Mouse (Mus musculus) splenic B cell, adult 2 months (primary cell): Measurements from ENCODE around the gene Klhl23.

ENCODE experiments used
- DNase-seq: peaks from one replicate; pipeline ENCODE4 v3.0.0-alpha.2; 2011; ENCODE audit warnings: low read depth, low spot score
- H3K27me3 ChIP-seq: 2 replicates; pipeline ENCODE4 v1.6.1; 2012; ENCODE audit warnings: mild to moderate bottlenecking, low read length, moderate library complexity, mixed read lengths; ENCODE audit not compliant: control insufficient read depth, poor library complexity, insufficient read depth, severe bottlenecking
- H3K36me3 ChIP-seq: 2 replicates; pipeline ENCODE4 v1.6.1; 2012; ENCODE audit warnings: mild to moderate bottlenecking, low read length, moderate library complexity, mixed read lengths; ENCODE audit not compliant: control insufficient read depth, poor library complexity, insufficient read depth, severe bottlenecking

Klhl23 gene

DNA sequence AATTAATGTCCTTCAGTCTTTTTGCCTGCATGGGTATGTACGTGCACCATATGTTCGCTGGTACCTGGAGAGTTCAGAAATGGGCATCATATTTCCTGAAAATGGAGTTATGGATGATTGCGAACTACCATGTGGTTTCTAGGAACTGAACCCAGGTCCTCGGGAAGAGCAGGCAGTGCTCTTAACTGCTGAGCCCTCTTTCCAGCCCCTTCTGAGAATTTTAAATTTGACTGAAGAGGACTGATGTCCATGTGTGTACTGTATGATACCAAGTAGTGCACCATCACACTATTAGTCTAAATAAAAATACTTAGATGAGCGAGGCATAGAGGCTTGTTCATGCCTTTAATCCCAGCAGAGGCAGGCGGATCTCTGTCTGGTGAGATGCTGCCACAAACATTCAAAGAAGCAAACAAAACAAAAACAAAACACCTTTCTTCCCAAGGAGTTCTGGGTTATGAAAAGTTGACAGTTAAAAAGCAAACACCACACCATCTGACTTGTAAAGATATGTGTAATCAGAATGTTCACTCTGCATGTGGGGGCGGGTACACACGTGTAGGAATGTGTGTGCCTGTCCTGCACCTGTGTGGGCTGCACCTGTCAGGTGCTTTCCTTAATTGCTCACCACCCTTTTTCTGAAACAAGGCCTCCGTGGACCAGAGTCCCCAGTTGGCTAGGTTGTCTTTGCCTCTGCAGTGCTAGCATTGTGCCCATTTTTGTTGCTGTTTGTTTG lies 3.2 kb upstream of the Klhl23 start:
- DNase-seq = no peak
- H3K36me3 ChIP-seq = no peaks in the 10 kb centered on the region

DNA sequence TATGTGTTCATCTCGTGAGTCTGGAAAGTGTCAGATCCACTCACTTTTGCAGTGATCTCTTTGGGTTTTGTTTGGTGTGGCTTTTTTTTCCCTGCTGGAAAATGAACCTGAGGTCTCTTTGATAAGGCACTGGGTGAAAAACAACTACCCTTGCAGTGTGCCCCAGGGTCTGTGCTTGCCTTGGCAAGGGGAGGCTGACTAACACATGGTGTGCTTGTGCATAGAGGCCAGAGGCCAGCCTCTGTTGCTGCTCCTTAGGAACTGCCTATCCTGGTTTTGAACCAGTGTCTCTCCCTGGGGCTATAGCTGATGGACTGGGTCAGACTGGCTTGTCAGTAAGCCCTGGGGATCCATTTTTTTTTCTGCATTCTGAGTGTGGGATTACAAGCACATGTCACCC lies 1.5 kb upstream of the Klhl23 start:
- Histone ChIP-seq H3K36me3 (no peaks in the 10 kb centered on the region), H3K27me3 (no peaks in the 10 kb centered on the region)
- no peak for DNase-seq

More for the DNA sequence above, 3.2 kb upstream of the Klhl23 start:
- no peaks in the 10 kb centered on the region for H3K27me3 ChIP-seq

DNA sequence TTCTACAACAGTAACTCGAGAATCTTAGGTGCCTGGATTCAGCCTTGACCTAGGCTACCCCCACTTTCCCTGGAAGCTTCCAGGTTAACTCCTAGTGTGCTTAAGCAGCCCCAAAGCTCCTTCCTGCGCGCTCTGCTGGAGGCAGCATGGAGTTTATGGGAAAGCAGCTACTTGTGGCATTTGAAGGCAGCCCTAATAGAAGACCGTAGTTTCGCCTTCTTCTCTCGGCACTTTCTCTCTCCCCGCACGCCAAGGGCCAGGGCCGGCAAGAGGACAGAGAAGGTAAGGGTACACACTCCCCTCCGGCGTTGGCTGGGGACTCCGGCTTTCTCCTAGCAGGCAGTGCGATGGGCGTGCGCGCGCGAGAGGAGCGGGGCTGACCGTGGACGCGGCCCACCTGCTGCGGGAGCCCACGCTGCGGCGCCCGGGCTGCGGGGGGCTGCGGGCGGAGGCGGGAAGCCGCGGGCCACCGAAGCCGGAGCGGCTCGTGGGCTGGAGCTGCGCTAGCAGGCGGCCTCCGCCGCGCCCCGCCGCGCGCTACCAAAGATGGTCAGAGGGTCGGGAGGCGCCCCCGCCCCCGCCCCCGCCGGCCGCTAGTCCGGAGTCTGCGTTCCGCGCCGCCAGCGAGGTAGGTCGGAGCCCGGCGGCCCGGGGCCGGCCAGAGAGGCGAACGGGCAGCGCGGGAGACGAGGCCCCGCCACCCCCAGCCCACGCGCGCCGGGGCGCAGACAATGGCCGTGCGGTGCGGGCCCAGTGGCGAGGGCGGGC lies 801 bp downstream of the Klhl23 start:
- peak; percentile 9 for DNase-seq
- H3K36me3 ChIP-seq = no peaks in the 10 kb centered on the region
- no peaks in the 10 kb centered on the region for H3K27me3 ChIP-seq

DNA sequence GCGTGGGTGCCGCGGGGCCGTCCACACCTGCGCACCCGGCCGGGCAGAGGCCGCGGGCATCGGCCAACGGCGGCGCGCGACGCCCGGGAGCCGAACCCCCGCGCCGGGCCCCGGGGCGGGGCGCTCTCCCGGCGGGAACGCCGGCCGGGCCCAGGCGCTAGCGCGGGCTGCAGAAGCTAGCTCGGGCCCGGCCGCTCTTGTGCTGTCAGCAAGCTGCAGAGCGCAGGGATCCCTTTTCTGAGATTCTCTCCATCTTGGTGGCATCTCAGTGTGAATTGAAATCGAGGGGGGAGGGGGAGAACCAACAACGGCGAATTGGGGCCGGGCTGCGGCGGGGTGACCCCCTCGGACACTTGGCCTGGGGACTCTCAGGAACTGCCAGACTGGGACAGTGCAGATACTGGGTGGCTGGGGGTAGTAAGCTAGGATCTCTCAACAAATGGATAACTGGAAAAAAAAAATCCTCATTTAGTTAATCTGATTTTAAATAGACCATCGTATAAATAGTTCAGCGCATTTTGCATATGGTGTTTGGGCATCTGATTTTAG lies 1.5 kb downstream of the Klhl23 start:
- DNase-seq = peak; percentile 3
- Histone ChIP-seq H3K36me3 (no peaks in the 10 kb centered on the region), H3K27me3 (no peaks in the 10 kb centered on the region)

DNA sequence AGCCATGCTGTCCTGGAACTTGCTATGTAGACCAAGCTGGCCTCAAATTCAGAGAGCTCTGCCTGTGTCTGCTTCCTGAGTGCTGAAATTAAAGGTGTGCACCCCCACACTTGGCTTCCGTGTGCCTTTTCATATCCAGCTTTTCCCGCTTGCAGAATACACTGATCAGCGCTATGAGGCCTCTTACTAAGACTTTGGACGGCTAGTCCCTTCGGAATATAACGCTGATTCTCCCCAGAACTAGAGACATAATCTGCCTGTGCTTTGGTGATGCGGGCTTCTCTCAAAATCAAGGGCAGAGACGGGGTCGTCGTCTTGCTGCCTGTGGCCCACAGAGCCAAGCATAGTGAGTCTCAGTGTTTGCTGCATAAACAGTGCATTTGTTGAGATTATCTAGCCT lies 4.2 kb downstream of the Klhl23 start:
- H3K36me3 ChIP-seq = no peaks in the 10 kb centered on the region
- DNase-seq = no peak
- H3K27me3 ChIP-seq = no peaks in the 10 kb centered on the region

DNA sequence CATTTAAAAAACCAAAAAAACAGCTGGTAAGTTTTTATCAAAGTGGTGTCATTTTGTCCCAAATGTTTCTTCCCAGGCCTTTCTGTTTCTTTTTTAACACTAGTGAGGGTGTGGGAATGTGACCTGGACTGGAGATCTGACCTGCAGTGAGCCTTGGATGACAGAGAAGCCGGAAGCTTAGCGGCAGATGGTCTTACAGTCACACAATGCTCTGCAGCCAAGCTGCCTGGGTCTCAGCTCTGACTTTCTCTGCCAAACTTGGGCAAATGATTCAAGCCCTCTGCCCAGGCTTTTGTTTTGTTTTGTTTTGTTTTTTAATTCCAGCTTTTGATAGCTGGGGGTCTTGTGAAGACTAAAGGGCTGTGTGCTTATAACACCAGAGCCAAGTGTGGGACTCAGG lies 4.6 kb downstream of the Klhl23 start:
- Histone ChIP-seq H3K36me3 (no peaks in the 10 kb centered on the region), H3K27me3 (no peaks in the 10 kb centered on the region)
- no peak for DNase-seq

DNA sequence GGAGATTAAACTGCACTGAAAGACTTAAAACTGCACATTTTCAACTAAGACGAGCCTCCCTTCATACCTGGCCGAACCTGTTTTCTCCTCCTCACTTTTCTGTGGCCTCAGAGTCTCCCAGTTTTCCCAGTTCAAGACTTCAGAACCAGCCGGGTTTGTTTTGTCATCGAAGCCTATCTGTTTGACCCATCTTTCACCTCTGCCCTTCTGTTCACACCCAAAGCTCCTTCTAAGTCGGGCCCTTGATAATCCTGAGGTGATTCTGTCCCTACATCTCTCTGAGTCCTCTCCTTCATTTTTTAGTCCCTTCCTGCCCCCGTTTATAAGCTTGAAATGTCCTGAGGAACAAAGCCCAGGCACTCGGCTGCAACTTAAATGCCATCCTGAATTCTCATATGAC lies 6.3 kb downstream of the Klhl23 start:
- DNase-seq = no peak
- Histone ChIP-seq H3K27me3 (no peaks in the 10 kb centered on the region), H3K36me3 (no peaks in the 10 kb centered on the region)

DNA sequence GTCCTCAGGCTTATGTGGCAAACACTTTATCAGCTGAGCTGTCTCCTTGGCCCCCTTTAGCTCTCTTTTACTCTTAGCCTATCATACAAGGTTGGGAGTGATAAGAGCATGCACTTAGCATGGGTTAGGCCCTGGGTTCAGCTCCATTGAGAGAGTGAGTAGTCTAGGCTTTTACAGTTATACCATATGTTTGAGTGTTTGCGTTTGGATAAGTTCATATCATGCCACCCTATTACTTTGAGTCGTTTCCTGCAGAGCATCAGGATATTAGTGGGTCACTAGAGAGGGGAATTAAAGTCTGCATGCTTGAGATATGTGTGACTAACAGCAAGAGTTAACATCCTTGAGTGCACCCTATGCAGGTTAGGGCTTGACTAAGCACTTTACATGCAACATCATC lies 7.9 kb downstream of the Klhl23 start:
- no peaks in the 10 kb centered on the region for H3K36me3 ChIP-seq
- no peak for DNase-seq
- H3K27me3 ChIP-seq = no peaks in the 10 kb centered on the region

DNA sequence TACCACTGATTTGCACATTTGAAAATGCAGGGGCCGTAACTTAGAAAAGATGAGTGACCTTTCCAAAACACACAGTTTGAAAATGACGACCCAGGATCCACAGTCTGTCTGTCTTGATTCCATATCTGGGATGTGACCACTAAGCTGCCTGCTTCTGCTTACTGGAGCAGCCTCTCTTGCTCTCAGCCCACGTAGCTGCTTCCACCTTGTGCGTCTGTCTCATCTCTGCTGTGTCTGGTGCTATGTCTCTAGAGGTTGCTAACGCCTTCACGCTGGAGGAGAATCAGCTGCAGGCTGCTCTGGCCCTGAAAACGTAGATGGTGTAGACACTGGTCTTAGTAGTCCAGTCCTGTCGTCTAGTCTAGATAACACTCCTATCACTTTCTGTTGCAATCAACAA lies 8.4 kb downstream of the Klhl23 start:
- H3K36me3 ChIP-seq = no peaks in the 10 kb centered on the region
- no peaks in the 10 kb centered on the region for H3K27me3 ChIP-seq
- no peak for DNase-seq

DNA sequence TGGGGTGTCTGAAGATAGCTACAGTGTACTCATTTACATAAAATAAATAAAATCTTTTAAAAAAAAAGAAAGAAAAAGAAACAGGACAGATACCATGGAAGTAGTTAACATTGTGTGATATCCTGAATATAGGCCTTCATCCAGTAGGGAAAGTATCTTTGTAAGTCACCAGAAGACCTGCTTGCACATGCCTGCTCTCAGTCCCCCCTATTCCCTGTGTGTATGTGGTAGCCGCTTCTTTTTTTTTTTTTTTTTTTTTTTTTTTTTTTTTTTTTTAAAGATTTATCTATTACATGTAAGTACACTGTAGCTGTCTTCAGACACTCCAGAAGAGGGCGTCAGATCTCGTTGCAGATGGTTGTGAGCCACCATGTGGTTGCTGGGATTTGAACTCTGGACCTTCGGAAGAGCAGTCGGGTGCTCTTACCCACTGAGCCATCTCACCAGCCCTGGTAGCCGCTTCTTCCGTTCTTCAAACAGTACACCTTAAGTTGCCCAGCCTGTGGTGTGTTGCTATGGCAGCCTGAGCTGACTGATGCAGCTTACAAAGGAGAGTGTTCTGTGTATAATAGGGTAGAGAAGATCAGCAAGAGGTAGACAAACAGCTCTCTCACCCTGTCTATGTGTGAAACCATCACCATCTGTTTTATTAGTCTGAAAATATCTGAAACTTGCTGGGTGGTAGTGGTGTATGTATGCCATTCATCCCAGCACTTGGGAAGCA lies 15.7 kb downstream of the Klhl23 start:
- no peak for DNase-seq
- Histone ChIP-seq H3K27me3 (no peaks in the 10 kb centered on the region), H3K36me3 (no peaks in the 10 kb centered on the region)

DNA sequence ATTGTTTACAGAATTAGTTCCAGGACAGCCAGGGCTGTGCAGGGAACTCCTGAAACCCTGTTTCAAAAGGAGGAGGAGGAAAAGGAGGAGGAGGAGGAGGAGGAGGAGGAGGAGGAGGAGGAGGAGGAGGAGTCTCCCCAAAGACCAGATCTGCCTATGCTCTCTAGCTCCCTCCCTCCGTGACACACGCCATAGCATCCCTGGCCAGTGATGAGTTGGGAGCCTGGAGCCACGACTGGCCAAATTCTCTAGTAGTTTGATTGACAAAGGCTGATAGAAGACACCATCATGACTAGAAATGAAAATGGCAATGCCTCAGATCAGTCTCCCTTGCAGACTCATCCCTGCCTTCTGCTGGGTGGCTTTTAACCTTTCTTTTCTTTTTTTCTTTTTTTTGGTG lies 16.3 kb downstream of the Klhl23 start:
- Histone ChIP-seq H3K36me3 (no peaks in the 10 kb centered on the region), H3K27me3 (no peaks in the 10 kb centered on the region)
- DNase-seq = no peak

DNA sequence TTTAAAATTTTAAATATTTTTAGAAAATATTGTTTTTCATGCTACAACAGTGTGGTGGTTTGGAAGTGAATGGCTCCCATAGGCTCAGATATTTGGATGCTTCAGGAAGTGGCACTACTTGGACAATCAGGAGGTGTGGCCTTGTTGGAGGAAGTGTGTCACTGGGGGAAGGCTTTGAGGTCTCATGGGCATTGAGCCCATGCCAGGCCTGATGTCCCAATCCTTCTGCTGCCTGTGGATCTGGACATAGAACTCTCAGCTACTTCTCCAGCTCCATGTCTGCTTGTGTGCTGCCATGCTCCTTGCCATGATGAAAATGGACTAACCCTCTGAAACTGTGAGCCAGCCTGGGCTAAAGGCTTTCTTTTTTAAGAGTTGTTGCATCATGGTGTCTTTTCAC lies 17.0 kb downstream of the Klhl23 start:
- Histone ChIP-seq H3K27me3 (no peaks in the 10 kb centered on the region), H3K36me3 (no peaks in the 10 kb centered on the region)
- DNase-seq = no peak

DNA sequence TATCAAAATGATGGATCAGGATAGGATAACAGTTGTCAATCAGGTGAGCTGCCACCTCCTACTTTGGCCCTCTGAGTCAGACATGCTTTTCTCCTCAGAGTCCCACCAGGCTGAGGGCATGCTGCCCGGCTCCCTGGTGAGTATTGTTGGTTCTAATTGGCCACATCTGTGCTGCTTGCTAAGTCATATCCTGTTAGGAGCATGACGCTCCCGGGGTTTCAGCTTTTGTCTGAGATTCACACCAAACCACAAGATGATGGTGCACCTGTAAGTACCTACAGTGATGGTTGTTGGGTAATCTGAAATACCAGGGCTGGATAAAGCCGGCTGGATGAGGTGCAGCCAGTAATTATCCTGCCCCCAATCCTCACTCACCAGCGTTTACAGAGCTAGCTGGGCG lies 18.5 kb downstream of the Klhl23 start:
- no peak for DNase-seq
- Histone ChIP-seq H3K27me3 (no peaks in the 10 kb centered on the region), H3K36me3 (no peaks in the 10 kb centered on the region)

DNA sequence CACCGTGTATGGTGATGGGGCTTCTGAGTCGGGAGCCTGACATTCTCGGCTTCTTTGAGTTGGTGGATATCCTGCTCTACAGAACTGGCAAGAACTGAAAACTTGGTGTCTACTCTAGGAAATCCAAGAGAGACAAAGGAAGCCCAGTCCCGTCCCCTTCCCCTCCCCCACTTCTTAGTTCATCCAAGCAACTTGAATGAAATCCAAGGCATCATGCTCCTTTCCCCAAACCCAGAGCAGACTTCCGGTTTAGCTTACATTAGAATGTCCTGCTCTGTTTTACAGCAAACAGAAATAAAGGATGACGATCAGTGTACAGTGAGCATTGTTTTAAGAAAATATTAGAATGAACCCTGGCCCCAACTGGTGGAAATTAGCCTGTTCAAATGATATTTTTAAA lies 27.5 kb downstream of the Klhl23 start:
- no peak for DNase-seq
- H3K27me3 ChIP-seq = no peaks in the 10 kb centered on the region; the same call in 1 of the 2 replicates

More for the DNA sequence above, 27.5 kb downstream of the Klhl23 start:
- no peaks in the 10 kb centered on the region for H3K36me3 ChIP-seq
